Mouse (Mus musculus): ENCODE data around the gene Wnt1.

DNA sequence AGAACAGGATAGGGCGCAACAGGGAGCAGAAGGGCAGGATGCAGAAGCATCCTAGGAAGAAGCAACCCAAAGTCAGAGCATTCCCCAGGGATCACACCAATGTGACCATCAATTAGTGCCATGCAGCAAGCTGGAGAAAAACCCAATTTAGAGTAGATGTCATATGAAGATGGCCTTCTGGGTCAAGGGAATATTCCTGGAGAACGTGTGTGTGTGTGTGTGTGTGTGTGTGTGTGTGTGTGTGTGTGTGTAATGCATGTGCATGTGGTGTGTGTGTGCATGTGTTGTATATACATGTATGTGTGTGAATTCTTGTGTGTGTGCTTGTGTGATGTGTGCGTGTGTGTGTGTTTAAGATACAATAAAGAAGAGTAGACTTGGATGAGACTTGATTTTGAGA is 9.2 kb downstream of the Wnt1 start:
- no peak for TF ChIP-seq POLR2A (IDR thresholded peaks at IDR 0.05; ENCODE audit: borderline replicate concordance, extremely low read depth, low read depth, low read length)
- no peak for TF ChIP-seq CTCF (IDR thresholded peaks at IDR 0.05; ENCODE audit: insufficient read depth, low read length)

All from lung, adult 2 months (tissue).